Mouse (Mus musculus): Measurements from ENCODE around the gene Plcb2. TPM values are rescaled to one million over a fixed set of nuclear protein-coding genes. Genes with fewer than 3 reads are reported as not detected.

Plcb2 gene
- polyA plus RNA-seq, 1 experiment from 2014 or later, result 0.44 TPM

GRCm38 (mm10) chr2:118663804-118664766, 64.2 kb downstream of the Plcb2 start:
- H3K27me3 ChIP-seq, result peaks cover 44% of the 10 kb centered on the region
- 47% methylated on average over 19 of the region's 19 CpGs for WGBS

GRCm38 (mm10) chr2:118662902-118663803, 65.1 kb downstream of the Plcb2 start, which contains the start of gene Pak6:
TSS of gene Pak6 (plus strand) at chr2:118663303.
- H3K27ac ChIP-seq, result no peak within 1 kb of the TSS
- peaks cover 44% of the 10 kb centered on the region for H3K27me3 ChIP-seq
- H3K4me2 ChIP-seq, result peak within 1 kb of the TSS; percentile 93
- peak within 1 kb of the TSS; percentile 44 for H3K4me3 ChIP-seq (replicated peaks)
- peak within 1 kb of the TSS; percentile 57 for H3K9ac ChIP-seq (replicated peaks)
- peaks cover 32% of the 10 kb centered on the region for H3K4me1 ChIP-seq (replicated peaks)
- peak; percentile 39; the same call in 1 of the 2 replicates for ATAC-seq (ENCODE audit: insufficient number of reproducible peaks, insufficient read depth, low FRiP score, low TSS enrichment, low read depth)
- H3K9me3 ChIP-seq, result no peaks in the 10 kb centered on the region
- 1% methylated on average over 37 of the region's 37 CpGs for WGBS
- no peaks in the 10 kb centered on the region for H3K36me3 ChIP-seq

More at GRCm38 (mm10) chr2:118663804-118664766, 64.2 kb downstream of the Plcb2 start:
- Histone ChIP-seq H3K4me1 (replicated peaks) (peaks cover 30% of the 10 kb centered on the region), H3K9me3 (no peaks in the 10 kb centered on the region), H3K27ac (no peak overlapping the region), H3K36me3 (no peaks in the 10 kb centered on the region), H3K4me3 (replicated peaks) (peak overlapping the region; percentile 44), H3K9ac (replicated peaks) (peak overlapping the region; percentile 57; the same call in 1 of the 2 replicates), H3K4me2 (peak overlapping the region; percentile 93)
- ATAC-seq (ENCODE audit: insufficient number of reproducible peaks, insufficient read depth, low FRiP score, low TSS enrichment, low read depth), result peak; percentile 28; the same call in 1 of the 2 replicates

- Histone ChIP-seq H3K4me2 (no peak overlapping the region), H3K27ac (no peak overlapping the region), H3K9ac (replicated peaks) (no peak overlapping the region), H3K9me3 (no peaks in the 10 kb centered on the region), H3K4me1 (replicated peaks) (peaks cover 36% of the 10 kb centered on the region), H3K36me3 (no peaks in the 10 kb centered on the region), H3K4me3 (replicated peaks) (no peak overlapping the region), H3K27me3 (peaks cover 44% of the 10 kb centered on the region)
- WGBS, result 83% methylated on average over 9 of the region's 9 CpGs
- no peak for ATAC-seq (ENCODE audit: insufficient number of reproducible peaks, insufficient read depth, low FRiP score, low TSS enrichment, low read depth)
These were observed 66.3 kb downstream of the Plcb2 start for GRCm38 (mm10) chr2:118661891-118662290.

- Histone ChIP-seq H3K4me2 (peak overlapping the region; percentile 52), H3K9ac (replicated peaks) (0 out of 2 replicates have a peak overlapping the region, but pooled peaks have one; percentile 42), H3K27ac (no peak overlapping the region), H3K4me3 (replicated peaks) (peak overlapping the region; percentile 30), H3K36me3 (no peaks in the 10 kb centered on the region), H3K4me1 (replicated peaks) (peaks cover 41% of the 10 kb centered on the region), H3K27me3 (peaks cover 35% of the 10 kb centered on the region), H3K9me3 (no peaks in the 10 kb centered on the region)
- WGBS, result 2% methylated on average over 4 of the region's 4 CpGs
- peak; percentile 57; the same call in 1 of the 2 replicates for ATAC-seq (ENCODE audit: insufficient number of reproducible peaks, insufficient read depth, low FRiP score, low TSS enrichment, low read depth)
These were observed 68.2 kb downstream of the Plcb2 start for GRCm38 (mm10) chr2:118659998-118660452.

GRCm38 (mm10) chr2:118659493-118659892, 68.7 kb downstream of the Plcb2 start:
- Histone ChIP-seq H3K9me3 (no peaks in the 10 kb centered on the region), H3K27ac (no peak overlapping the region), H3K4me3 (replicated peaks) (peak overlapping the region; percentile 30), H3K4me1 (replicated peaks) (peaks cover 41% of the 10 kb centered on the region), H3K4me2 (peak overlapping the region; percentile 52), H3K9ac (replicated peaks) (no peak overlapping the region), H3K36me3 (no peaks in the 10 kb centered on the region), H3K27me3 (peaks cover 33% of the 10 kb centered on the region)
- no peak for ATAC-seq (ENCODE audit: insufficient number of reproducible peaks, insufficient read depth, low FRiP score, low TSS enrichment, low read depth)
- 87% methylated on average over 12 of the region's 12 CpGs for whole genome bisulfite sequencing

- Histone ChIP-seq H3K4me1 (replicated peaks) (peaks cover 41% of the 10 kb centered on the region), H3K27me3 (peaks cover 29% of the 10 kb centered on the region), H3K4me2 (no peak overlapping the region), H3K36me3 (no peaks in the 10 kb centered on the region), H3K4me3 (replicated peaks) (no peak overlapping the region), H3K27ac (peak overlapping the region; percentile 50; the same call in 1 of the 2 replicates), H3K9ac (replicated peaks) (no peak overlapping the region), H3K9me3 (no peaks in the 10 kb centered on the region)
- WGBS, result 74% methylated on average over 1 of the region's 1 CpGs
- ATAC-seq (ENCODE audit: insufficient number of reproducible peaks, insufficient read depth, low FRiP score, low TSS enrichment, low read depth), result no peak
These were observed 69.2 kb downstream of the Plcb2 start for GRCm38 (mm10) chr2:118659077-118659476.

GRCm38 (mm10) chr2:118658457-118658856, 69.8 kb downstream of the Plcb2 start:
- no peak overlapping the region for H3K4me2 ChIP-seq
- H3K36me3 ChIP-seq, result no peaks in the 10 kb centered on the region
- H3K9me3 ChIP-seq, result no peaks in the 10 kb centered on the region
- peaks cover 36% of the 10 kb centered on the region for H3K4me1 ChIP-seq (replicated peaks)
- H3K4me3 ChIP-seq (replicated peaks), result no peak overlapping the region
- H3K27me3 ChIP-seq, result peaks cover 23% of the 10 kb centered on the region
- H3K27ac ChIP-seq, result no peak overlapping the region
- 28% methylated on average over 4 of the region's 4 CpGs for WGBS
- no peak overlapping the region for H3K9ac ChIP-seq (replicated peaks)
- no peak for ATAC-seq (ENCODE audit: insufficient number of reproducible peaks, insufficient read depth, low FRiP score, low TSS enrichment, low read depth)

Other genes starting within 250 kb of the Plcb2 start
- 223 and 232 TPM in 2 replicates for gene Srp14, start 248.7 kb downstream of the Plcb2 start, polyA plus RNA-seq (2016; fragmentation: Nextera tagmentation; extraction: Ambion mirVana)
- 4.8 and 7.1 TPM in 2 replicates for gene Bmf, start 178.8 kb downstream of the Plcb2 start, polyA plus RNA-seq (2016; fragmentation: Nextera tagmentation; extraction: Ambion mirVana)
- 119 and 127 TPM in 2 replicates for gene Bub1b, start 130.2 kb downstream of the Plcb2 start, polyA plus RNA-seq (2016; fragmentation: Nextera tagmentation; extraction: Ambion mirVana)
- 0.71 and 1.0 TPM in 2 replicates for gene Pak6, start 65.1 kb downstream of the Plcb2 start, polyA plus RNA-seq (2016; fragmentation: Nextera tagmentation; extraction: Ambion mirVana)
- not detected in 2 replicates for gene Ankrd63, start 24.5 kb downstream of the Plcb2 start, polyA plus RNA-seq (2016; fragmentation: Nextera tagmentation; extraction: Ambion mirVana)
- gene Inafm2, start 17.3 kb upstream of the Plcb2 start, polyA plus RNA-seq (2016; fragmentation: Nextera tagmentation; extraction: Ambion mirVana), result 20.6 and 21.3 TPM in 2 replicates
- gene Ccdc9b, start 34.2 kb upstream of the Plcb2 start, polyA plus RNA-seq (2016; fragmentation: Nextera tagmentation; extraction: Ambion mirVana), result 0.51 and 0.74 TPM in 2 replicates
- not detected in 2 replicates for gene Phgr1, start 44.3 kb upstream of the Plcb2 start, polyA plus RNA-seq (2016; fragmentation: Nextera tagmentation; extraction: Ambion mirVana)
- gene Disp2, start 51.3 kb upstream of the Plcb2 start, polyA plus RNA-seq (2016; fragmentation: Nextera tagmentation; extraction: Ambion mirVana), result 0.05 and 0.14 TPM in 2 replicates
- 141 and 150 TPM in 2 replicates for gene Knstrn, start 85.6 kb upstream of the Plcb2 start, polyA plus RNA-seq (2016; fragmentation: Nextera tagmentation; extraction: Ambion mirVana)
- gene Ivd, start 133.5 kb upstream of the Plcb2 start, polyA plus RNA-seq (2016; fragmentation: Nextera tagmentation; extraction: Ambion mirVana), result 90.9 and 97.7 TPM in 2 replicates
- gene Bahd1, start 171.9 kb upstream of the Plcb2 start, polyA plus RNA-seq (2016; fragmentation: Nextera tagmentation; extraction: Ambion mirVana), result 3.5 and 4.4 TPM in 2 replicates
- gene Chst14, start 198.1 kb upstream of the Plcb2 start, polyA plus RNA-seq (2016; fragmentation: Nextera tagmentation; extraction: Ambion mirVana), result 42.9 and 45.6 TPM in 2 replicates

All from limb, embryonic 12.5 days (tissue).